Mouse (Mus musculus) frontal cortex, adult (tissue): ENCODE results near the gene Gm21256.
"Not testable (repeated sequence)": the region's sequence is repeated elsewhere in the genome, so short reads cannot be mapped to it uniquely, and the experiment has no call there.

Experiments
- ATAC-seq: cut with Nextera tagmentation; 2 replicates; pipeline ENCODE4 v1.9.2; 2017; ENCODE audit warnings: mild to moderate bottlenecking, moderate library complexity, mixed read lengths; ENCODE audit not compliant: low TSS enrichment

Gene Gm21256

DNA sequence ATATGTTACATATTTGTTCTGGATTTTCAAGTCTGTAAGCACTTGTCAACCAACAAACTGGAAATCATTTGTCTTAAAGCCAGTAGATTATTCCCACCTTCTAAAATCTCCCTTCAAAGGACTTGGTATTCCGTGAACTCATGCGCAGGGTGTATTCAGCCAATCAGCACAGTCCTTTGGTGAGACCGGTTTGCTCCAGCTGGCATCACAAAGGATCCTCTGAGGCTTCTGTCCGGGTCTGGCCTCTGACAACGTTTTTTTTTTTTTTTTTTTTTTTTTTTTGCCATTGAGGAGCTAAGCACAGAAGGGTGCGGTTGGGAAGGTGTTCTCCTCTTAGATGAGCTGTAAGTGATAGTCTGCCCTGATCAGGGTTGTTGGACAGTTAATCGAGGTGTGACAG is at the start of gene Gm21256:
Gm21256 (plus strand) TSS at position 301 of the 400 bp plus-strand sequence.
- ATAC-seq: not testable (repeated sequence)
